Mouse (Mus musculus): ENCODE data around the gene Dna2. TPM values are rescaled to one million over a fixed set of nuclear protein-coding genes. Genes with fewer than 3 reads are reported as not detected.
"Not testable (repeated sequence)": the region's sequence is repeated elsewhere in the genome, so short reads cannot be mapped to it uniquely, and the experiment has no call there.

The Dna2 gene
- polyA plus RNA-seq, 1 experiment, result 46.7 TPM

DNA sequence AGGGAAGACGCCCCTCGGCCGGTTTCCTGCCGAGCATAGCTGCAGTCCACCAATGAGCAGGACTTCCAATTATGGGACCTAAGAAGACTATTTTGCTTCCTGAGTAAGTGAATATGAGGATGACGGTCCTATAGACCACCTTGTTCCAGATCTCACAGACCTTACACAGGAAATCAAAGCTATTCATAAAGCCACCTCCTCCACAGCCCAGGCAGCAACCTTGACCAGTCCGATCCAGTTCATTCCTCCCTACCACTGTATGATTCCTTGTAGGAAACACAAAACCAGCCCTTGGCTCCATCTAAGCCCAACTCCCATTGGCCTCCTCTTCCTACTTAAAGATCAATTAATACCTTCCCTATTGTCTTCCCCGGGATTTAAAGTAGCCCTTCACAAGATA lies 40.5 kb upstream of the Dna2 start:
- TF ChIP-seq EP300 (IDR thresholded peaks at IDR 0.05; ENCODE audit: insufficient read depth, low read depth, low read length), result no peak
- no peak for TF ChIP-seq POLR2A (IDR thresholded peaks at IDR 0.05; ENCODE audit: insufficient read depth, low read length)
- no peak for TF ChIP-seq CTCF (IDR thresholded peaks at IDR 0.05; ENCODE audit: low read depth, low read length)
- H3K36me3 ChIP-seq (ENCODE audit: control insufficient read depth, insufficient read depth, low read length, poor library complexity, severe bottlenecking), result no peaks in the 10 kb centered on the region
- no peaks in the 10 kb centered on the region for H3K9me3 ChIP-seq (replicated peaks; ENCODE audit: control insufficient read depth, insufficient read depth, low read length, poor library complexity, severe bottlenecking)
- no peaks in the 10 kb centered on the region for H3K27me3 ChIP-seq (ENCODE audit: control insufficient read depth, insufficient read depth, low read length, poor library complexity, severe bottlenecking)
- H3K4me1 ChIP-seq (ENCODE audit: control insufficient read depth, insufficient read depth, low read length), result no peaks in the 10 kb centered on the region
- H3K9ac ChIP-seq (ENCODE audit: low read depth, poor library complexity, severe bottlenecking), result no peak overlapping the region
- H3K27ac ChIP-seq (ENCODE audit: insufficient read depth, low read length), result no peak overlapping the region
- no peak overlapping the region for H3K4me3 ChIP-seq (ENCODE audit: low read depth, low read length)

DNA sequence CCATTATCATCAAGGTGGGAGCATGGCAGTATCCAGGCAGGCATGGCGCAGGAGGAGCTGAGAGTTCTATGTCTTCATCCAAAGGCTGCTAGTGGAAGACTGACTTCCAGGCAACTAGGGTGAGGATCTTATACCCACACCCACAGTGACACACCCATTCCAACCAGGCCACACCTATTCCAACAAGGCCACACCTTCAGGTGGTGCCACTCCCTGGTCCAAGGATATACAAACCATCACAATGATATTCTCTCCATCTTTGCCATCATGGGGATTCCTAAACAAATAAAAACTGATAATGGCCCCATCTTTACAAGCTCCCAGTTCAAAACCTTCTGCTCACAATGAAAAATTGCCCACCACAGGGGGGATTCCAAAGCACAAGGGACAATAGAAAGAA lies 37.9 kb upstream of the Dna2 start, which contains the start of gene Tet1:
Gene Tet1 (minus strand): TSS at position 101 of the 400 bp plus-strand sequence.
- H3K27me3 ChIP-seq (ENCODE audit: control insufficient read depth, insufficient read depth, low read length, poor library complexity, severe bottlenecking), result not testable (repeated sequence)

DNA sequence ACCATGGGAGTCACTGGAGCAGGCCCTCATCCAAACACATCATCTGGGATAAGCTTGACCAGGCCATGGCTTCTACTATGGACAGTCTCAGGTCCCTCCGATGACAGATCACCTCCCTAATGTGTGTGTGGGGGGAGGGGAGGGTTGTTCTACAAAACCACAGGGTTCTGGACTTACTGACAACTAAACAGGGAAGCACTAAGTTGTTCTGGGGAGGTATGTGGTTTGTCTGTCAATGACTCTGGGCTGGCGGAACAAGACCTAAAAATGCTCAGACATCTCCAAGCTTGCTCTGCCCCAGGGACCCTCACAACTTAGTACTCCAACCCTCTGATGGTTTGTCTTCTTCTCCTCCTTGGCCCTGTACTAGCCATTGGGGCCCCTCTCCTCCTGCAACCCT lies 35.7 kb upstream of the Dna2 start:
- Histone ChIP-seq H3K9me3 (replicated peaks; ENCODE audit: control insufficient read depth, insufficient read depth, low read length, poor library complexity, severe bottlenecking) (no peaks in the 10 kb centered on the region), H3K27ac (ENCODE audit: insufficient read depth, low read length) (no peak overlapping the region), H3K36me3 (ENCODE audit: control insufficient read depth, insufficient read depth, low read length, poor library complexity, severe bottlenecking) (no peaks in the 10 kb centered on the region), H3K27me3 (ENCODE audit: control insufficient read depth, insufficient read depth, low read length, poor library complexity, severe bottlenecking) (no peaks in the 10 kb centered on the region), H3K4me3 (ENCODE audit: low read depth, low read length) (no peak overlapping the region), H3K4me1 (ENCODE audit: control insufficient read depth, insufficient read depth, low read length) (no peaks in the 10 kb centered on the region), H3K9ac (ENCODE audit: low read depth, poor library complexity, severe bottlenecking) (no peak overlapping the region)
- TF ChIP-seq EP300 (IDR thresholded peaks at IDR 0.05; ENCODE audit: insufficient read depth, low read depth, low read length) (no peak), CTCF (IDR thresholded peaks at IDR 0.05; ENCODE audit: low read depth, low read length) (no peak), POLR2A (IDR thresholded peaks at IDR 0.05; ENCODE audit: insufficient read depth, low read length) (no peak)

More for the DNA sequence above, 37.9 kb upstream of the Dna2 start, which contains the start of gene Tet1:
- H3K27ac ChIP-seq (ENCODE audit: insufficient read depth, low read length); H3K36me3 ChIP-seq (ENCODE audit: control insufficient read depth, insufficient read depth, low read length, poor library complexity, severe bottlenecking); H3K9ac ChIP-seq (ENCODE audit: low read depth, poor library complexity, severe bottlenecking); H3K9me3 ChIP-seq (replicated peaks; ENCODE audit: control insufficient read depth, insufficient read depth, low read length, poor library complexity, severe bottlenecking); H3K4me3 ChIP-seq (ENCODE audit: low read depth, low read length); H3K4me1 ChIP-seq (ENCODE audit: control insufficient read depth, insufficient read depth, low read length): not testable (repeated sequence)

DNA sequence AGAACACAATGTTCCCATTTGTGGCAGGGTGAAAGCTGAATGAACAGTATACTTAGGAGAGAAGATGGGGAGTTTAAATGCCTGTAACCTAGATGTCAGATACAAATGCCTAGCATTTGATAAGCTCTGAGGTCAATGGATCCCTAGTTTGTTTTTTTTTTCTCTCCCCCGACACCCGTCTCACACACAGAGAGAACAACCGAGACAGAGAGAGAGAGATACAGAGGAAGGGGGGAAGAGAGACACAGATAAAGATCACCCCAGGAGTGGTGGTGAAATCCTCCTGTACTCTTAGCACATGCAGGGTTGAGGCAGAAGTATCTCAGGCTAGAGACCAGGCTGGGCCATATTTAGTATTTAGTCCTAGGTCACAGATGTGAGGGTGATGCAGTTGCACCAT lies 27.8 kb upstream of the Dna2 start:
- Histone ChIP-seq H3K9me3 (replicated peaks; ENCODE audit: control insufficient read depth, insufficient read depth, low read length, poor library complexity, severe bottlenecking) (no peaks in the 10 kb centered on the region), H3K27ac (ENCODE audit: insufficient read depth, low read length) (no peak overlapping the region), H3K9ac (ENCODE audit: low read depth, poor library complexity, severe bottlenecking) (no peak overlapping the region), H3K4me3 (ENCODE audit: low read depth, low read length) (no peak overlapping the region), H3K27me3 (ENCODE audit: control insufficient read depth, insufficient read depth, low read length, poor library complexity, severe bottlenecking) (no peaks in the 10 kb centered on the region), H3K4me1 (ENCODE audit: control insufficient read depth, insufficient read depth, low read length) (no peaks in the 10 kb centered on the region), H3K36me3 (ENCODE audit: control insufficient read depth, insufficient read depth, low read length, poor library complexity, severe bottlenecking) (no peaks in the 10 kb centered on the region)
- no peak for TF ChIP-seq EP300 (IDR thresholded peaks at IDR 0.05; ENCODE audit: insufficient read depth, low read depth, low read length)
- no peak for TF ChIP-seq CTCF (IDR thresholded peaks at IDR 0.05; ENCODE audit: low read depth, low read length)
- no peak for TF ChIP-seq POLR2A (IDR thresholded peaks at IDR 0.05; ENCODE audit: insufficient read depth, low read length)

DNA sequence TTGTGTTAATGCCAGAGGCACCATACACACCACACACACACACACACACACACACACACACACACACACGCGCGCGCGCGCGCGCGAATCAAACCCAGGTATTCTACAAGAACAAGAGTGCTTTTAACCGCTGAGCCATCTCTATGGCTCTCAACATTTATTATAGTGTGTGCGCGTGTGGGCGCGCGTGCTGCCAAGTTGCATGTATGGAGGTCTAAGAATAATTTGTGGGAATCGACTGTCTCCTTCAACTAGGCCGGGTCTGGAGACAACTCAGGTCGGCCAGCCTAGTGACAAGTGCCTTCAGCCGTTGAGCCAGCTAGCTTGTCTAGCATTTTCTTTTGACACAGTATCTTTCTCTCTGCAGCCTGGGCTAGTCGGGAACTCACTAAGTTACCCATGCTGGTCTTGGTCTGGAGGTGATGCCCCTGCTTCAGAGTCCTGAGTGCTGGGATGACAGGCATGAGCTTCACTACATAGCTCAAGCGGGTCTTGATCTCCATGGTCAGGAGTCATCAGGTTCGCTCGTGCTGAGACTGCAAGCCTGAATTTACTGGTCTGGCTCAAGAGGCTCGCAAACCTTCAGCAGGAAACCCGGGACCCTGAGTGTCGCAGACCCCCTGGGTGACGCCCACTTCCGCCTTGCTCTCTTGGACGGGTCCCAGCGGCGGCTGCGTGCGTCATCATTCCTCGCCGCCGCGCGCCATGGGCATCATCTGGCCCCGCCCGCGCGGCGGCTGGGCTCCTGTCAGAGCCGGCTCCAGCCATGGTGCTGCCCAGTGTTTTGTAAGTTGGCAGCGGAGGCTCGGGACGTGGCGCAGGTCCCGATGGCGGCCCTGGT lies 26.7 kb upstream of the Dna2 start, which contains the start of gene Slc25a16:
Gene Slc25a16 (plus strand): TSS at position 709 of the 841 bp plus-strand sequence.
- Histone ChIP-seq H3K4me1 (ENCODE audit: control insufficient read depth, insufficient read depth, low read length) (no peaks in the 10 kb centered on the region), H3K4me3 (ENCODE audit: low read depth, low read length) (peak within 1 kb of the TSS; percentile 97), H3K9ac (ENCODE audit: low read depth, poor library complexity, severe bottlenecking) (peak within 1 kb of the TSS; percentile 76), H3K36me3 (ENCODE audit: control insufficient read depth, insufficient read depth, low read length, poor library complexity, severe bottlenecking) (no peaks in the 10 kb centered on the region), H3K9me3 (replicated peaks; ENCODE audit: control insufficient read depth, insufficient read depth, low read length, poor library complexity, severe bottlenecking) (no peaks in the 10 kb centered on the region), H3K27ac (ENCODE audit: insufficient read depth, low read length) (no peak within 1 kb of the TSS), H3K27me3 (ENCODE audit: control insufficient read depth, insufficient read depth, low read length, poor library complexity, severe bottlenecking) (no peaks in the 10 kb centered on the region)
- TF ChIP-seq EP300 (IDR thresholded peaks at IDR 0.05; ENCODE audit: insufficient read depth, low read depth, low read length) (no peak), POLR2A (IDR thresholded peaks at IDR 0.05; ENCODE audit: insufficient read depth, low read length) (no peak), CTCF (IDR thresholded peaks at IDR 0.05; ENCODE audit: low read depth, low read length) (no peak)

DNA sequence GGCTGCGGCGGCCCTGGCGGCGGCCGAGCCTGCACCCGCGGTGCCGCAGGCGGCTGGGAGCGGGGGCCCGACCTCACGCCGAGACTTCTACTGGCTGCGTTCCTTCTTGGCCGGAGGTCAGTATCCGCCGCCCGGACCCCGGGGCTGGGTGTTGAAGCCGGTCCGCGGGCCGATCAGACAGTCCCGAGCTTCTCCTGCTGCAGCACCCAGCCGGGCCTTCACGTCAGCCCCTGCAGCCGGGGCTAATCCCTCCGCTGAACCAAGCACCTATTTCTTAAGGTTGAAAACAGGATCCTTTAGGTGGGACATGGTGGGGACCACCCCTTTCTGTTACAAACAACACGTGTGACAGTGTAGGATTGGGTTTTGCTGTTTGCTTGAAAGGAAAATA lies 26.1 kb upstream of the Dna2 start:
- Histone ChIP-seq H3K9ac (ENCODE audit: low read depth, poor library complexity, severe bottlenecking) (peak overlapping the region; percentile 76), H3K9me3 (replicated peaks; ENCODE audit: control insufficient read depth, insufficient read depth, low read length, poor library complexity, severe bottlenecking) (no peaks in the 10 kb centered on the region), H3K27me3 (ENCODE audit: control insufficient read depth, insufficient read depth, low read length, poor library complexity, severe bottlenecking) (no peaks in the 10 kb centered on the region), H3K4me3 (ENCODE audit: low read depth, low read length) (peak overlapping the region; percentile 97), H3K36me3 (ENCODE audit: control insufficient read depth, insufficient read depth, low read length, poor library complexity, severe bottlenecking) (no peaks in the 10 kb centered on the region), H3K27ac (ENCODE audit: insufficient read depth, low read length) (no peak overlapping the region), H3K4me1 (ENCODE audit: control insufficient read depth, insufficient read depth, low read length) (no peaks in the 10 kb centered on the region)
- TF ChIP-seq CTCF (IDR thresholded peaks at IDR 0.05; ENCODE audit: low read depth, low read length) (no peak), POLR2A (IDR thresholded peaks at IDR 0.05; ENCODE audit: insufficient read depth, low read length) (no peak), EP300 (IDR thresholded peaks at IDR 0.05; ENCODE audit: insufficient read depth, low read depth, low read length) (no peak)
